Mouse (Mus musculus) heart, embryonic 14.5 days (tissue): Measurements from ENCODE around the gene Treml2. TPM values are rescaled to one million over a fixed set of nuclear protein-coding genes. Genes with fewer than 3 reads are reported as not detected.

Experiments
- polyA plus RNA-seq: library from polyadenylated mRNA; unstranded; fragments of >200 nt; fragmentation: Nextera tagmentation; extraction: Ambion mirVana; gene quantifications from 2 replicates; pipeline ENCODE4 v1.2.1, GENCODE M21; 2014

The Treml2 gene
- polyA plus RNA-seq, 1 experiment from 2014 or later = 0.11 TPM

Other genes starting within 250 kb of the Treml2 start
- gene 1700067P10Rik, start 210.2 kb upstream of the Treml2 start, polyA plus RNA-seq = not detected in 2 replicates
- not detected in 2 replicates for gene 9830107B12Rik, start 153.2 kb upstream of the Treml2 start, polyA plus RNA-seq
- gene A530064D06Rik, start 132.2 kb upstream of the Treml2 start, polyA plus RNA-seq = not detected in 2 replicates
- gene Trem1, start 66.7 kb upstream of the Treml2 start, polyA plus RNA-seq = 0.07 and 0.11 TPM in 2 replicates
- gene Trem3, start 51.7 kb upstream of the Treml2 start, polyA plus RNA-seq = not detected in 2 replicates
- 0.53 and 0.63 TPM in 2 replicates for gene Treml4, start 35.2 kb upstream of the Treml2 start, polyA plus RNA-seq
- gene B430306N03Rik, start 16.6 kb downstream of the Treml2 start, polyA plus RNA-seq = 0.09 and 0.30 TPM in 2 replicates
- 3.4 and 4.8 TPM in 2 replicates for gene Trem2, start 46.9 kb downstream of the Treml2 start, polyA plus RNA-seq
- gene Treml1, start 60.4 kb downstream of the Treml2 start, polyA plus RNA-seq = 1.0 and 2.4 TPM in 2 replicates
- gene Nfya, start 110.4 kb downstream of the Treml2 start, polyA plus RNA-seq = 13.5 and 16.2 TPM in 2 replicates
- 42.6 and 46.4 TPM in 2 replicates for gene Oard1, start 110.5 kb downstream of the Treml2 start, polyA plus RNA-seq
- 233 and 243 TPM in 2 replicates for gene Apobec2, start 133.4 kb downstream of the Treml2 start, polyA plus RNA-seq
- 3.6 and 5.0 TPM in 2 replicates for gene Tspo2, start 152.0 kb downstream of the Treml2 start, polyA plus RNA-seq
- 0.43 TPM in 1 of 2 replicates, not detected in the other for gene Unc5cl, start 155.4 kb downstream of the Treml2 start, polyA plus RNA-seq